Comparison of ENCODE assay signal across 7 mouse cellular contexts in genomic region chr11:102228191-102228545, GRCm38 (mm10). TPM values are rescaled to one million over a fixed set of nuclear protein-coding genes. Genes with fewer than 3 reads are reported as not detected.
DNase-seq lines count a peak whose midpoint lies in the region; ATAC-seq and TF ChIP-seq lines count a peak whose summit lies in the region.

No protein-coding gene starts in this region.

- 21% methylated on average over 9 of the region's 9 CpGs for WGBS in lung, embryonic 14.5 days
- WGBS in forebrain, embryonic 13.5 days: 7% methylated on average over 9 of the region's 9 CpGs
- whole genome bisulfite sequencing in limb, embryonic 12.5 days: 39% methylated on average over 9 of the region's 9 CpGs
- WGBS in stomach, embryonic 14.5 days: 23% methylated on average over 9 of the region's 9 CpGs

- ATAC-seq in lung, embryonic 14.5 days (ENCODE audit: insufficient read depth): no peak
- ATAC-seq in forebrain, embryonic 13.5 days: no peak; the same call in 1 of the 2 replicates
- no peak for ATAC-seq in limb, embryonic 12.5 days (ENCODE audit: insufficient number of reproducible peaks, insufficient read depth, low FRiP score, low TSS enrichment, low read depth)
- no peak for ATAC-seq in stomach, embryonic 14.5 days (ENCODE audit: insufficient number of reproducible peaks, insufficient read depth, low FRiP score, low read depth)

- H3K9ac ChIP-seq in lung, embryonic 14.5 days: peak overlapping the region; percentile 32; the same call in 1 of the 2 replicates
- H3K9ac ChIP-seq in forebrain, embryonic 13.5 days: peak overlapping the region; percentile 90
- no peak overlapping the region; the same call in 1 of the 2 replicates for H3K9ac ChIP-seq in limb, embryonic 12.5 days (replicated peaks)
- no peak overlapping the region for H3K9ac ChIP-seq in stomach, embryonic 14.5 days (replicated peaks; ENCODE audit: low read depth, low read length)

- H3K36me3 ChIP-seq in lung, embryonic 14.5 days (ENCODE audit: insufficient read depth): no peaks in the 10 kb centered on the region
- peaks cover 9% of the 10 kb centered on the region; the same call in 1 of the 2 replicates for H3K36me3 ChIP-seq in forebrain, embryonic 13.5 days (ENCODE audit: poor library complexity, severe bottlenecking)
- H3K36me3 ChIP-seq in limb, embryonic 12.5 days: peaks cover 11% of the 10 kb centered on the region; the same call in 1 of the 2 replicates
- no peaks in the 10 kb centered on the region for H3K36me3 ChIP-seq in stomach, embryonic 14.5 days (ENCODE audit: control insufficient read depth, insufficient read depth, low read length)

- no peak for TF ChIP-seq CTCF in lung, embryonic 14.5 days (IDR thresholded peaks at IDR 0.05; ENCODE audit: low read depth)

- H3K4me1 ChIP-seq in lung, embryonic 14.5 days (ENCODE audit: insufficient read depth): peaks cover 18% of the 10 kb centered on the region
- peaks cover 63% of the 10 kb centered on the region for H3K4me1 ChIP-seq in forebrain, embryonic 13.5 days
- peaks cover 60% of the 10 kb centered on the region for H3K4me1 ChIP-seq in limb, embryonic 12.5 days (replicated peaks)
- H3K4me1 ChIP-seq in stomach, embryonic 14.5 days (ENCODE audit: control insufficient read depth, insufficient read depth, low read length): peaks cover 51% of the 10 kb centered on the region

- H3K4me3 ChIP-seq in lung, embryonic 14.5 days (ENCODE audit: low read depth, low read length): peak overlapping the region; percentile 92
- H3K4me3 ChIP-seq in forebrain, embryonic 13.5 days: peak overlapping the region; percentile 79
- peak overlapping the region; percentile 82 for H3K4me3 ChIP-seq in limb, embryonic 12.5 days (replicated peaks)
- H3K4me3 ChIP-seq in stomach, embryonic 14.5 days (ENCODE audit: low read depth, low read length): peak overlapping the region; percentile 92

- H3K4me2 ChIP-seq in lung, embryonic 14.5 days: peak overlapping the region; percentile 76
- peak overlapping the region; percentile 76 for H3K4me2 ChIP-seq in forebrain, embryonic 13.5 days
- H3K4me2 ChIP-seq in limb, embryonic 12.5 days: peak overlapping the region; percentile 84
- peak overlapping the region; percentile 88 for H3K4me2 ChIP-seq in stomach, embryonic 14.5 days (replicated peaks; ENCODE audit: low read depth, low read length)

- DNase-seq in lung, embryonic 14.5 days: no peak
- no peak for DNase-seq in lung, postnatal 36 days
- no peak for DNase-seq in thymus, postnatal 10 days (ENCODE audit: low spot score in 2 of 2)
- DNase-seq in cerebellum, adult 11-12 months: no peak

- H3K27ac ChIP-seq in lung, embryonic 14.5 days (ENCODE audit: low read depth): 0 out of 2 replicates have a peak overlapping the region, but pooled peaks have one; percentile 24
- peak overlapping the region; percentile 93 for H3K27ac ChIP-seq in forebrain, embryonic 13.5 days
- H3K27ac ChIP-seq in limb, embryonic 12.5 days: no peak overlapping the region
- peak overlapping the region; percentile 29 for H3K27ac ChIP-seq in stomach, embryonic 14.5 days (ENCODE audit: low read length)

- H3K9me3 ChIP-seq in lung, embryonic 14.5 days (ENCODE audit: low read depth, low read length): no peaks in the 10 kb centered on the region
- H3K9me3 ChIP-seq in forebrain, embryonic 13.5 days (replicated peaks): no peaks in the 10 kb centered on the region
- no peaks in the 10 kb centered on the region for H3K9me3 ChIP-seq in limb, embryonic 12.5 days
- no peaks in the 10 kb centered on the region for H3K9me3 ChIP-seq in stomach, embryonic 14.5 days (ENCODE audit: control insufficient read depth, low read depth, low read length)

- no peaks in the 10 kb centered on the region for H3K27me3 ChIP-seq in lung, embryonic 14.5 days (ENCODE audit: insufficient read depth, low read length)
- no peaks in the 10 kb centered on the region for H3K27me3 ChIP-seq in forebrain, embryonic 13.5 days
- H3K27me3 ChIP-seq in limb, embryonic 12.5 days: peaks cover 30% of the 10 kb centered on the region
- no peaks in the 10 kb centered on the region for H3K27me3 ChIP-seq in stomach, embryonic 14.5 days (ENCODE audit: control insufficient read depth, insufficient read depth, low read length)

RNA-seq across cellular contexts. Expression of gene Hdac5, which starts 1.8 kb away (rescaled TPM):
- 41.1 and 42.7 TPM in 2 replicates for polyA plus RNA-seq in lung, embryonic 14.5 days (2014; fragmentation: Nextera tagmentation; extraction: Ambion mirVana)
- 88.2 TPM in 2 replicates for polyA plus RNA-seq in forebrain, embryonic 13.5 days (2015; fragmentation: Nextera tagmentation; extraction: Ambion mirVana)
- polyA plus RNA-seq in limb, embryonic 12.5 days (2016; fragmentation: Nextera tagmentation; extraction: Ambion mirVana): 58.1 and 64.3 TPM in 2 replicates
- polyA plus RNA-seq in stomach, embryonic 14.5 days (2014; fragmentation: Nextera tagmentation; extraction: Ambion mirVana): 41.5 and 46.4 TPM in 2 replicates

RNA-seq across cellular contexts. Expression of gene BC030867, which starts 20.5 kb away (rescaled TPM):
- 21.4 and 22.2 TPM in 2 replicates for polyA plus RNA-seq in lung, embryonic 14.5 days (2014; fragmentation: Nextera tagmentation; extraction: Ambion mirVana)
- polyA plus RNA-seq in forebrain, embryonic 13.5 days (2015; fragmentation: Nextera tagmentation; extraction: Ambion mirVana): 11.0 and 13.7 TPM in 2 replicates
- 21.7 and 23.5 TPM in 2 replicates for polyA plus RNA-seq in limb, embryonic 12.5 days (2016; fragmentation: Nextera tagmentation; extraction: Ambion mirVana)
- 11.4 and 11.8 TPM in 2 replicates for polyA plus RNA-seq in stomach, embryonic 14.5 days (2014; fragmentation: Nextera tagmentation; extraction: Ambion mirVana)

RNA-seq across cellular contexts. Expression of gene G6pc3, which starts 38.7 kb away (rescaled TPM):
- polyA plus RNA-seq in lung, embryonic 14.5 days (2014; fragmentation: Nextera tagmentation; extraction: Ambion mirVana): 31.0 and 34.5 TPM in 2 replicates
- polyA plus RNA-seq in forebrain, embryonic 13.5 days (2015; fragmentation: Nextera tagmentation; extraction: Ambion mirVana): 21.5 and 25.6 TPM in 2 replicates
- polyA plus RNA-seq in limb, embryonic 12.5 days (2016; fragmentation: Nextera tagmentation; extraction: Ambion mirVana): 36.6 and 36.8 TPM in 2 replicates
- 34.4 and 36.6 TPM in 2 replicates for polyA plus RNA-seq in stomach, embryonic 14.5 days (2014; fragmentation: Nextera tagmentation; extraction: Ambion mirVana)

RNA-seq across cellular contexts. Expression of gene Asb16, which starts 40.4 kb away (rescaled TPM):
- 0.08 TPM in 1 of 2 replicates, not detected in the other for polyA plus RNA-seq in lung, embryonic 14.5 days (2014; fragmentation: Nextera tagmentation; extraction: Ambion mirVana)
- not detected in 2 replicates for polyA plus RNA-seq in forebrain, embryonic 13.5 days (2015; fragmentation: Nextera tagmentation; extraction: Ambion mirVana)
- polyA plus RNA-seq in limb, embryonic 12.5 days (2016; fragmentation: Nextera tagmentation; extraction: Ambion mirVana): 0.16 and 0.19 TPM in 2 replicates
- polyA plus RNA-seq in stomach, embryonic 14.5 days (2014; fragmentation: Nextera tagmentation; extraction: Ambion mirVana): not detected in 2 replicates

RNA-seq across cellular contexts. Expression of gene Lsm12, which starts 43.1 kb away (rescaled TPM):
- polyA plus RNA-seq in lung, embryonic 14.5 days (2014; fragmentation: Nextera tagmentation; extraction: Ambion mirVana): 93.2 and 109 TPM in 2 replicates
- 155 and 158 TPM in 2 replicates for polyA plus RNA-seq in forebrain, embryonic 13.5 days (2015; fragmentation: Nextera tagmentation; extraction: Ambion mirVana)
- polyA plus RNA-seq in limb, embryonic 12.5 days (2016; fragmentation: Nextera tagmentation; extraction: Ambion mirVana): 103 TPM in 2 replicates
- 88.2 and 88.5 TPM in 2 replicates for polyA plus RNA-seq in stomach, embryonic 14.5 days (2014; fragmentation: Nextera tagmentation; extraction: Ambion mirVana)

Comparison
In these comparisons a context has a peak if more than half of its experiments do, and no peak if none do; other contexts are left out.
1. H3K9ac ChIP-seq: peak in lung, embryonic 14.5 days (single experiment) and forebrain, embryonic 13.5 days (single experiment); none in limb, embryonic 12.5 days (single experiment) and stomach, embryonic 14.5 days (single experiment).
2. Peak in every context shown above with its lines, with median percentiles within 50 percentile points of each other: H3K4me2 ChIP-seq and H3K4me3 ChIP-seq.